Mouse (Mus musculus): ENCODE results near the gene 1700029I15Rik.

- TF ChIP-seq TCF12 (IDR thresholded peaks at IDR 0.05; ENCODE audit: low read depth, low read length) = no peak
- no peak for TF ChIP-seq USF2 (conservative IDR thresholded peaks at IDR 0.05; ENCODE audit: low read depth, low read length)
- TF ChIP-seq KAT2A (IDR thresholded peaks at IDR 0.05; ENCODE audit: insufficient replicate concordance, low read length) = no peak
Measured at GRCm38 (mm10) chr2:92432299-92433295, 50.3 kb downstream of the 1700029I15Rik start.
